Mouse (Mus musculus) CH12.LX (cell line): Measurements from ENCODE around the gene Srgap2. TPM values are rescaled to one million over a fixed set of nuclear protein-coding genes. Genes with fewer than 3 reads are reported as not detected.

Source experiments
- DNase-seq: peaks from one replicate; pipeline ENCODE4 v3.0.0-alpha.2; 2013; ENCODE audit errors: extremely low read depth
- H3K27ac ChIP-seq: 2 replicates; pipeline ENCODE4 v1.5.1; 2012; ENCODE audit warnings: low read depth, mild to moderate bottlenecking, control low read depth, moderate library complexity; ENCODE audit not compliant: insufficient read depth
- H3K27me3 ChIP-seq: replicated peaks from 2 replicates; pipeline ENCODE3; 2012; ENCODE audit warnings: inconsistent platforms
- H3K36me3 ChIP-seq, 2 experiments: replicated peaks in 1 of 2; 2 replicates each; pipeline versions ENCODE3 to v1.6.1; 2012; ENCODE audit warnings: inconsistent platforms in 1 of 2, low read length in 1 of 2, mild to moderate bottlenecking in 1 of 2, mixed read lengths in 1 of 2, moderate library complexity in 1 of 2; ENCODE audit not compliant: control insufficient read depth in 1 of 2, insufficient read depth in 1 of 2
- H3K4me1 ChIP-seq, 2 experiments: 2 replicates each; pipeline ENCODE4 v1.6.1; 2012; ENCODE audit warnings: inconsistent platforms in 1 of 2, moderate library complexity in 1 of 2; ENCODE audit not compliant: insufficient read depth in 2 of 2, control insufficient read depth in 1 of 2
- H3K4me2 ChIP-seq: 2 replicates; pipeline ENCODE4 v1.6.1; 2012; ENCODE audit warnings: low read depth, mild to moderate bottlenecking, control low read depth; ENCODE audit not compliant: poor library complexity, insufficient read depth, severe bottlenecking
- H3K4me3 ChIP-seq, 3 experiments: fragments of 150-350 bp in 1 of 3; sonication (generic) in 1 of 3; replicated peaks in 1 of 3; 2 replicates each; pipeline versions ENCODE3 to v1.5.1; 2011 to 2012; ENCODE audit warnings: low read depth in 2 of 3, low read length in 2 of 3, mild to moderate bottlenecking in 2 of 3, moderate library complexity in 2 of 3, control low read depth in 1 of 3, improper control_type of control experiment in 1 of 3, inconsistent platforms in 1 of 3, mixed read lengths in 1 of 3; ENCODE audit not compliant: poor library complexity in 1 of 3
- H3K79me2 ChIP-seq: replicated peaks from 2 replicates; pipeline ENCODE4 v1.6.1; 2012; ENCODE audit warnings: mild to moderate bottlenecking, moderate library complexity; ENCODE audit not compliant: control insufficient read depth, poor library complexity, insufficient read depth, severe bottlenecking; ENCODE audit errors: extremely low read depth
- H3K9ac ChIP-seq: 2 replicates; pipeline ENCODE4 v1.6.1; 2012; ENCODE audit warnings: low read depth, mild to moderate bottlenecking, control low read depth, moderate library complexity; ENCODE audit not compliant: insufficient read depth
- H3K9me3 ChIP-seq: replicated peaks from 2 replicates; pipeline ENCODE3; 2012; ENCODE audit warnings: low read length, inconsistent platforms, mixed read lengths
- BHLHE40 ChIP-seq: IDR thresholded peaks from 2 replicates; pipeline ENCODE4 v1.6.1; 2011; ENCODE audit warnings: mild to moderate bottlenecking, low read depth, low read length, improper control_type of control experiment
- CHD1 ChIP-seq: IDR thresholded peaks from 2 replicates; pipeline ENCODE4 v1.6.1; 2012; ENCODE audit warnings: low read depth, low read length, improper control_type of control experiment, inconsistent platforms
- CTCF ChIP-seq, 2 experiments: IDR thresholded peaks in 1 of 2; conservative IDR thresholded peaks in 1 of 2; 2 replicates each; pipeline ENCODE4 v1.5.1; 2011 to 2012; ENCODE audit warnings: low read depth in 2 of 2, low read length in 2 of 2, improper control_type of control experiment in 1 of 2, inconsistent platforms in 1 of 2, mild to moderate bottlenecking in 1 of 2, moderate library complexity in 1 of 2
- ELF1 ChIP-seq: IDR thresholded peaks from 2 replicates; pipeline ENCODE4 v1.6.1; 2014; ENCODE audit warnings: low read depth, mild to moderate bottlenecking, inconsistent platforms, low read length, improper control_type of control experiment
- EP300 ChIP-seq: IDR thresholded peaks from 2 replicates; pipeline ENCODE4 v1.6.1; 2011; ENCODE audit warnings: low read length, improper control_type of control experiment
- ETS1 ChIP-seq: conservative IDR thresholded peaks from 2 replicates; pipeline ENCODE4 v1.6.1; 2012; ENCODE audit warnings: low read depth, mild to moderate bottlenecking, inconsistent platforms, low read length, improper control_type of control experiment, moderate library complexity
- GABPA ChIP-seq: IDR thresholded peaks from 2 replicates; pipeline ENCODE4 v1.6.1; 2012; ENCODE audit warnings: low read depth, low read length, improper control_type of control experiment, inconsistent platforms; ENCODE audit not compliant: insufficient replicate concordance
- JUN ChIP-seq: IDR thresholded peaks from 2 replicates; pipeline ENCODE4 v1.6.1; 2011; ENCODE audit warnings: low read depth, mild to moderate bottlenecking, low read length, improper control_type of control experiment, moderate library complexity; ENCODE audit not compliant: insufficient read depth
- JUND ChIP-seq: conservative IDR thresholded peaks from 2 replicates; pipeline ENCODE4 v1.6.1; 2011; ENCODE audit warnings: low read depth, low read length, improper control_type of control experiment
- KAT2A ChIP-seq: IDR thresholded peaks from 2 replicates; pipeline ENCODE4 v1.6.1; 2012; ENCODE audit warnings: low read length, improper control_type of control experiment, inconsistent platforms; ENCODE audit not compliant: insufficient replicate concordance
- MAFK ChIP-seq: IDR thresholded peaks from 2 replicates; pipeline ENCODE4 v1.6.1; 2011; ENCODE audit warnings: low read length, improper control_type of control experiment; ENCODE audit not compliant: insufficient replicate concordance
- MAX ChIP-seq: IDR thresholded peaks from 2 replicates; pipeline ENCODE4 v1.6.1; 2011; ENCODE audit warnings: low read length, improper control_type of control experiment
- MXI1 ChIP-seq: IDR thresholded peaks from 2 replicates; pipeline ENCODE4 v1.6.1; 2011; ENCODE audit warnings: mild to moderate bottlenecking, low read depth, low read length, improper control_type of control experiment
- NELFE ChIP-seq: IDR thresholded peaks from 2 replicates; pipeline ENCODE4 v1.6.1; 2011; ENCODE audit warnings: low read depth, low read length, improper control_type of control experiment
- NRF1 ChIP-seq: IDR thresholded peaks from 2 replicates; pipeline ENCODE4 v1.6.1; 2014; ENCODE audit warnings: low read depth, mild to moderate bottlenecking, inconsistent platforms, low read length, improper control_type of control experiment, moderate library complexity
- PAX5 ChIP-seq: IDR thresholded peaks from 2 replicates; pipeline ENCODE4 v1.6.1; 2012; ENCODE audit warnings: low read length, inconsistent platforms, mixed read lengths
- SMC3 ChIP-seq: IDR thresholded peaks from 2 replicates; pipeline ENCODE4 v1.6.1; 2011; ENCODE audit warnings: low read depth, low read length, improper control_type of control experiment
- TBP ChIP-seq: conservative IDR thresholded peaks from 2 replicates; pipeline ENCODE4 v1.6.1; 2011; ENCODE audit warnings: low read depth, low read length, improper control_type of control experiment
- TCF12 ChIP-seq: IDR thresholded peaks from 2 replicates; pipeline ENCODE4 v1.6.1; 2014; ENCODE audit warnings: low read depth, mild to moderate bottlenecking, inconsistent platforms, low read length, improper control_type of control experiment
- ZKSCAN1 ChIP-seq: IDR thresholded peaks from 2 replicates; pipeline ENCODE4 v1.6.1; 2012; ENCODE audit warnings: low read depth, inconsistent platforms, low read length, improper control_type of control experiment, borderline replicate concordance
- ZMIZ1 ChIP-seq: IDR thresholded peaks from 2 replicates; pipeline ENCODE4 v1.6.1; 2012; ENCODE audit warnings: low read depth, mild to moderate bottlenecking, inconsistent platforms, low read length, improper control_type of control experiment
- dilution Hi-C: fragments of 300-500 bp; cut with MboI; formaldehyde crosslinking; loops from 2 replicates; pipeline ENCODE4 v1.14.3; 2020; ENCODE audit warnings: low sequenced_read_pairs; ENCODE audit not compliant: extremely low pct_unique_long_range_greater_than_20kb, extremely low pct_ligation_motif_present
- in situ Hi-C: fragments of 300-500 bp; cut with MboI; formaldehyde crosslinking; loops from 3 replicates; pipeline ENCODE4 v1.14.3; 2019; ENCODE audit warnings: low sequenced_read_pairs, low pct_ligation_motif_present, low pct_unique_long_range_greater_than_20kb, mixed read lengths
- polyA plus RNA-seq: library from polyadenylated mRNA; unstranded; fragments of >175 nt; gene quantifications from 2 replicates; pipeline ENCODE4 v1.2.1, GENCODE M21; 2012; ENCODE audit warnings: low read depth; ENCODE audit not compliant: insufficient read length
- total RNA-seq, 2 experiments: library from RNA; depleted of rRNA; stranded (reverse); fragments of 300-350 nt in 1 of 2; fragments of >200 nt in 1 of 2; gene quantifications; 2 replicates each; pipeline ENCODE4 v1.2.3; 2012 to 2014

Gene Srgap2
- total and polyA plus RNA-seq, 3 experiments, result 9.7 to 28.1 (median 26.8) TPM

DNA sequence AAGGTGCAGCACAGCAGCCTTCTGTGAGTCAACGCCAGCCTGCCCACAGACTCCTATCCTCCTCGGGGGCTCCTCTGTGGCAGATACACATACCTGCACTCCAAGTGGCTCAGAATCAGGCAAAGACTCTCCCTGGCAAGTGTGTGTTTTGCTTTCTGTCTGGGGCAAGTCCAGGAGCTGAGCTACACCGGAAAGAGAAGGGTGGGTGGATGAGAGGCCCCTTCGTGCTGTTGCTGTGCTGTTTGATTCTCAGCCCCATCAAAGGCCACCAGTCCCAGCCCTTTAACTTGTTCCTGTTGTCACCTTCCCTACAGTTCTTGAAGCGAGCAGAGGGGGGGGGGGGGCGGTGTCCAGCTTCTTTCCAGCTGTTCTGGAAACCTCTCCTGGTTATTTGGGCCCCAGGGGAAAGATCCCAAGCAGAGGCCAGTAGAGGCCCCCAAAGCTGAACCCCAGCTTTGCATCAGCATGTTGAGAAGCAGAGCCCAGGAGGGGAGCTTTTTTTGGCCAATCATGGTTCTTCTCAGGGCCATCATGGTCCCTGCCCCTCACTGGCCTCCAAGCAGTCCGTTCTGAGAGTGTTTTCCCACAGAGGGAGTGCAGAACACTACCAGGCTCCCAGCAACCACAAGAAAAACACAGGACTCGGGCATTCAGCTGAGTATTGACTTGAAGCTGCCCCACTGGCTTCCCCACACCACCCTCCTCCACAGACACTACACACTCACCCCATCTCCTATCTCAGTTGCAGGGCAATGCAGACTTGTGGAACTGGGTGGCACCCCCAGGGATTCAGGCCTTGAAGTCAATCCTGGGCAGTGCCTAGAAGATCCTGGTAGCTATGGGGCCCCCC is 248.3 kb downstream of the Srgap2 start:
- peak overlapping the region; percentile 88 for H3K9ac ChIP-seq
- dilution Hi-C loops, result no loop called here

GRCm38 (mm10) chr1:131276831-131277230 is 250.3 kb downstream of the Srgap2 start:
- peaks cover 18% of the 10 kb centered on the region for H3K79me2 ChIP-seq
- peak overlapping the region in 2 of 3 experiments; percentile 35 to 62 for H3K4me3 ChIP-seq
- DNase-seq, result no peak
- TF ChIP-seq ELF1 (0 out of 2 replicates have a peak, but pooled peaks have one; percentile 38), NELFE (no peak), CHD1 (peak; percentile 48; the same call in 1 of the 2 replicates), ETS1 (0 out of 2 replicates have a peak, but pooled peaks have one; percentile 5), EP300 (no peak)
- no peaks in the 10 kb centered on the region for H3K9me3 ChIP-seq
- in situ Hi-C loops (no loop called here), dilution Hi-C loops (no loop called here)
- H3K4me1 ChIP-seq, result peaks cover 24 to 74% of the 10 kb centered on the region in 2 experiments
- H3K36me3 ChIP-seq, result peaks cover 30 to 55% of the 10 kb centered on the region in 2 experiments
- peak overlapping the region; percentile 52; the same call in 1 of the 2 replicates for H3K9ac ChIP-seq
- H3K4me2 ChIP-seq, result peak overlapping the region; percentile 48; the same call in 1 of the 2 replicates
- H3K27me3 ChIP-seq, result no peaks in the 10 kb centered on the region
- peak overlapping the region; percentile 47; the same call in 1 of the 2 replicates for H3K27ac ChIP-seq

More for the DNA sequence above, 248.3 kb downstream of the Srgap2 start:
- in situ Hi-C loops, result no loop called here
- Histone ChIP-seq H3K27ac (peak overlapping the region; percentile 61), H3K36me3 (peaks cover 13 to 35% of the 10 kb centered on the region in 2 experiments), H3K9me3 (no peaks in the 10 kb centered on the region), H3K79me2 (peaks cover 18% of the 10 kb centered on the region), H3K4me2 (peak overlapping the region; percentile 92), H3K27me3 (no peaks in the 10 kb centered on the region), H3K4me3 (peak overlapping the region; percentile 62 to 83 (median 81)), H3K4me1 (peaks cover 28 to 69% of the 10 kb centered on the region in 2 experiments)
- TF ChIP-seq MXI1 (no peak; the same call in 1 of the 2 replicates), TBP (0 out of 2 replicates have a peak, but pooled peaks have one; percentile 7), NELFE (no peak), TCF12 (0 out of 2 replicates have a peak, but pooled peaks have one; percentile 3), CHD1 (no peak)
- DNase-seq, result no peak

DNA sequence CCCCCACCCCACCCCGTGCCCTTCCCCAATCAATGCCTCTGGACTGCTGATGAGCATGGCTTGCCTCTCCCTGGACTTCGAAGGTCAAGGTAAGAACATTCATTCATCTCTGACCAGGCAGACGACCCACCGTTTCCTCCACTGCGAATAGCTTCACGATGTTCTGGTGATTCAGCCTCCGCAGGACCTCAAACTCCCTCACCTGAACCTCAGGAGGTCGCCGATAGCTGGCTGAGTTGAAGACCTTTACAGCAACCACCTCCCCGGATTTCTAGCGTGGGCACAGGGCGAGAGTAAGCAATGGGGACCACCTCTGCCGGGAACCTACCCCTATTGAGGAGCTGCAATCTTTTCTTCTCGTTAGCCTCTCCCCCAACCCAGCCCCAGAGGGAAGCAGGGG is 251.6 kb downstream of the Srgap2 start:
- Histone ChIP-seq H3K27ac (peak overlapping the region; percentile 8; the same call in 1 of the 2 replicates), H3K9ac (no peak overlapping the region)

More for the DNA sequence above, 251.6 kb downstream of the Srgap2 start:
- peaks cover 13 to 66% of the 10 kb centered on the region in 2 experiments for H3K4me1 ChIP-seq
- TF ChIP-seq BHLHE40 (no peak), CTCF (conservative IDR thresholded peaks at IDR 0.05 in 1 of 2, IDR thresholded peaks at IDR 0.05 in 1 of 2; ENCODE audit: low read depth in 2 of 2, low read length in 2 of 2) (no peak), MAX (no peak), MAFK (no peak), TCF12 (no peak), PAX5 (no peak), MXI1 (no peak), ETS1 (no peak), TBP (no peak), JUN (no peak), NELFE (no peak), ZKSCAN1 (no peak), KAT2A (no peak), CHD1 (no peak), GABPA (no peak), NRF1 (no peak), SMC3 (no peak), ZMIZ1 (no peak), JUND (no peak)
- no peak for DNase-seq
- dilution Hi-C loops (no loop called here), in situ Hi-C loops (no loop called here)
- no peaks in the 10 kb centered on the region for H3K27me3 ChIP-seq
- peak overlapping the region in 1 of 3 experiments; percentile 62 for H3K4me3 ChIP-seq
- no peaks in the 10 kb centered on the region for H3K9me3 ChIP-seq
- H3K4me2 ChIP-seq, result no peak overlapping the region
- H3K79me2 ChIP-seq, result peaks cover 18% of the 10 kb centered on the region
- H3K36me3 ChIP-seq, result peaks cover 43 to 68% of the 10 kb centered on the region in 2 experiments
